In genomic region chr5:115508859-115509147, GRCm38 (mm10) we compare ENCODE assay signal across 9 mouse cellular contexts. TPM values are rescaled to one million over a fixed set of nuclear protein-coding genes. Genes with fewer than 3 reads are reported as not detected.
A peak's percentile ranks its signal among the peaks of the same experiment; 100 is the strongest.
DNase-seq lines count a peak whose midpoint lies in the region; ATAC-seq and TF ChIP-seq lines count a peak whose summit lies in the region.
"Had no signal": no experiment of that assay in that cellular context is flagged by ENCODE, and none has a peak within 500 bp of the region (broad histone marks: within the 10 kb centered on the region; RNA-seq: fewer than 3 reads in every experiment).

No protein-coding gene starts in this region.

- H3K4me3 ChIP-seq in cerebellum, adult 2 months (replicated peaks; ENCODE audit: insufficient read depth, low read depth, low read length) = peak overlapping the region; percentile 82
- H3K4me3 ChIP-seq in forebrain, embryonic 12.5 days (replicated peaks) = peak overlapping the region; percentile 14
- peak overlapping the region; percentile 94 for H3K4me3 ChIP-seq in hindbrain, embryonic 15.5 days
- H3K4me3 ChIP-seq in liver, embryonic 13.5 days (replicated peaks) = peak overlapping the region; percentile 84
- peak overlapping the region; percentile 84 for H3K4me3 ChIP-seq in stomach, embryonic 15.5 days (replicated peaks)
- H3K4me3 ChIP-seq: erythroblast, embryonic 14.5 days had no signal

- H3K27me3 ChIP-seq in cerebellum, adult 2 months (ENCODE audit: control insufficient read depth, insufficient read depth, low read length) = no peaks in the 10 kb centered on the region
- peaks cover 9% of the 10 kb centered on the region; the same call in 1 of the 2 replicates for H3K27me3 ChIP-seq in forebrain, embryonic 12.5 days
- no peaks in the 10 kb centered on the region for H3K27me3 ChIP-seq in hindbrain, embryonic 15.5 days
- H3K27me3 ChIP-seq in liver, embryonic 13.5 days = 0 out of 2 replicates have a peak, but pooled peaks cover 4% of the 10 kb centered on the region
- no peaks in the 10 kb centered on the region for H3K27me3 ChIP-seq in stomach, embryonic 15.5 days (replicated peaks)

- 5% methylated on average over 10 of the region's 10 CpGs for WGBS in cerebellum, adult 2 months
- 31% methylated on average over 10 of the region's 10 CpGs for WGBS in forebrain, embryonic 12.5 days
- 28% methylated on average over 10 of the region's 10 CpGs for WGBS in hindbrain, embryonic 15.5 days
- WGBS in liver, embryonic 13.5 days (ENCODE audit: insufficient replicate concordance) = 49% methylated on average over 10 of the region's 10 CpGs
- WGBS in stomach, embryonic 15.5 days = 40% methylated on average over 10 of the region's 10 CpGs

- H3K27ac ChIP-seq in cerebellum, adult 2 months (ENCODE audit: insufficient read depth, low read length) = peak overlapping the region; percentile 80
- H3K27ac ChIP-seq in forebrain, embryonic 12.5 days = no peak overlapping the region
- H3K27ac ChIP-seq in hindbrain, embryonic 15.5 days (replicated peaks) = 0 out of 2 replicates have a peak overlapping the region, but pooled peaks have one; percentile 1
- no peak overlapping the region; the same call in none of the 2 replicates for H3K27ac ChIP-seq in liver, embryonic 13.5 days
- peak overlapping the region; percentile 77 for H3K27ac ChIP-seq in stomach, embryonic 15.5 days

- no peak for ATAC-seq in cerebellum, adult (ENCODE audit: insufficient number of reproducible peaks, low FRiP score, low TSS enrichment)
- no peak for ATAC-seq in forebrain, embryonic 12.5 days (ENCODE audit: low FRiP score)
- ATAC-seq in hindbrain, embryonic 15.5 days (ENCODE audit: low FRiP score, low read depth) = no peak; the same call in 1 of the 2 replicates
- ATAC-seq in liver, embryonic 13.5 days (ENCODE audit: low read depth) = no peak
- ATAC-seq in stomach, embryonic 15.5 days (ENCODE audit: insufficient read depth, low FRiP score, low read depth) = no peak

- peak in 1 of 2 experiments; percentile 46 for DNase-seq in cerebellum, adult 2 months
- DNase-seq in liver, embryonic 13.5 days = no peak
- DNase-seq in MN1 (ENCODE audit: low spot score) = no peak
- no peak for DNase-seq in layer of hippocampus, adult 9-10 months (ENCODE audit: low spot score)

- TF ChIP-seq POLR2A in cerebellum, adult 2 months (IDR thresholded peaks at IDR 0.05; ENCODE audit: borderline replicate concordance, insufficient read depth, low read length) = no peak

- H3K4me2 ChIP-seq in forebrain, embryonic 12.5 days = peak overlapping the region; percentile 82
- peak overlapping the region; percentile 72 for H3K4me2 ChIP-seq in hindbrain, embryonic 15.5 days
- peak overlapping the region; percentile 98 for H3K4me2 ChIP-seq in liver, embryonic 13.5 days
- peak overlapping the region; percentile 83 for H3K4me2 ChIP-seq in stomach, embryonic 15.5 days

- peaks cover 21% of the 10 kb centered on the region for H3K4me1 ChIP-seq in cerebellum, adult 2 months (ENCODE audit: control insufficient read depth, insufficient read depth, low read length)
- peaks cover 36% of the 10 kb centered on the region for H3K4me1 ChIP-seq in forebrain, embryonic 12.5 days
- peaks cover 37% of the 10 kb centered on the region for H3K4me1 ChIP-seq in hindbrain, embryonic 15.5 days (replicated peaks)
- peaks cover 64% of the 10 kb centered on the region for H3K4me1 ChIP-seq in liver, embryonic 13.5 days (replicated peaks)
- peaks cover 32% of the 10 kb centered on the region for H3K4me1 ChIP-seq in stomach, embryonic 15.5 days

- no peak for TF ChIP-seq CTCF in cerebellum, adult 2 months (IDR thresholded peaks at IDR 0.05; ENCODE audit: borderline replicate concordance, insufficient read depth, low read depth, low read length)

- H3K36me3 ChIP-seq in forebrain, embryonic 12.5 days (replicated peaks) = no peaks in the 10 kb centered on the region
- no peaks in the 10 kb centered on the region for H3K36me3 ChIP-seq in hindbrain, embryonic 15.5 days
- 0 out of 2 replicates have a peak, but pooled peaks cover 2% of the 10 kb centered on the region for H3K36me3 ChIP-seq in liver, embryonic 13.5 days
- H3K36me3 ChIP-seq in stomach, embryonic 15.5 days = no peaks in the 10 kb centered on the region

- H3K9ac ChIP-seq in forebrain, embryonic 12.5 days = peak overlapping the region; percentile 33
- H3K9ac ChIP-seq in hindbrain, embryonic 15.5 days = peak overlapping the region; percentile 7; the same call in 1 of the 2 replicates
- peak overlapping the region; percentile 88 for H3K9ac ChIP-seq in liver, embryonic 13.5 days
- no peak overlapping the region for H3K9ac ChIP-seq in stomach, embryonic 15.5 days

- no peaks in the 10 kb centered on the region for H3K9me3 ChIP-seq in forebrain, embryonic 12.5 days
- H3K9me3 ChIP-seq in hindbrain, embryonic 15.5 days = no peaks in the 10 kb centered on the region
- H3K9me3 ChIP-seq in liver, embryonic 13.5 days (replicated peaks) = no peaks in the 10 kb centered on the region
- H3K9me3 ChIP-seq in stomach, embryonic 15.5 days = no peaks in the 10 kb centered on the region

RNA-seq across cellular contexts. Expression of gene Pxn, which starts 2.3 kb away (rescaled TPM):
- 194 and 240 TPM in 2 replicates for polyA plus RNA-seq in cerebellum, adult 2 months (2012; rRNA removed)
- 24.6 and 25.3 TPM in 2 replicates for polyA plus RNA-seq in forebrain, embryonic 12.5 days (2016; fragmentation: Nextera tagmentation; extraction: Ambion mirVana)
- 22.0 and 24.3 TPM in 2 replicates for polyA plus RNA-seq in hindbrain, embryonic 15.5 days (2015; fragmentation: Nextera tagmentation; extraction: Ambion mirVana)
- 11.1 and 14.5 TPM in 2 replicates for polyA plus RNA-seq in liver, embryonic 13.5 days (2015; fragmentation: Nextera tagmentation; extraction: Ambion mirVana)
- 37.0 and 43.0 TPM in 2 replicates for polyA plus RNA-seq in stomach, embryonic 15.5 days (2015; fragmentation: Nextera tagmentation; extraction: Ambion mirVana)

RNA-seq across cellular contexts. Expression of gene Sirt4, which starts 24.3 kb away (rescaled TPM):
- polyA plus RNA-seq in cerebellum, adult 2 months (2012; rRNA removed) = 114 and 122 TPM in 2 replicates
- polyA plus RNA-seq in forebrain, embryonic 12.5 days (2016; fragmentation: Nextera tagmentation; extraction: Ambion mirVana) = 20.0 and 23.2 TPM in 2 replicates
- 27.3 and 32.2 TPM in 2 replicates for polyA plus RNA-seq in hindbrain, embryonic 15.5 days (2015; fragmentation: Nextera tagmentation; extraction: Ambion mirVana)
- polyA plus RNA-seq in liver, embryonic 13.5 days (2015; fragmentation: Nextera tagmentation; extraction: Ambion mirVana) = 5.6 and 6.1 TPM in 2 replicates
- polyA plus RNA-seq in stomach, embryonic 15.5 days (2015; fragmentation: Nextera tagmentation; extraction: Ambion mirVana) = 21.7 and 26.6 TPM in 2 replicates

RNA-seq across cellular contexts. Expression of gene Pla2g1b, which starts 42.7 kb away (rescaled TPM):
- not detected in 2 replicates for polyA plus RNA-seq in cerebellum, adult 2 months (2012; rRNA removed)
- polyA plus RNA-seq in forebrain, embryonic 12.5 days (2016; fragmentation: Nextera tagmentation; extraction: Ambion mirVana) = not detected in 2 replicates
- polyA plus RNA-seq in hindbrain, embryonic 15.5 days (2015; fragmentation: Nextera tagmentation; extraction: Ambion mirVana) = 0.54 TPM in 1 of 2 replicates, not detected in the other
- polyA plus RNA-seq in liver, embryonic 13.5 days (2015; fragmentation: Nextera tagmentation; extraction: Ambion mirVana) = 0.35 TPM in 1 of 2 replicates, not detected in the other
- polyA plus RNA-seq in stomach, embryonic 15.5 days (2015; fragmentation: Nextera tagmentation; extraction: Ambion mirVana) = 12.0 and 15.4 TPM in 2 replicates
- polyA plus RNA-seq: erythroblast, embryonic 14.5 days had no signal

RNA-seq across cellular contexts. Expression of gene Rplp0, which starts 50.5 kb away (rescaled TPM):
- polyA plus RNA-seq in cerebellum, adult 2 months (2012; rRNA removed) = 478 and 485 TPM in 2 replicates
- polyA plus RNA-seq in forebrain, embryonic 12.5 days (2016; fragmentation: Nextera tagmentation; extraction: Ambion mirVana) = 860 and 944 TPM in 2 replicates
- 801 and 847 TPM in 2 replicates for polyA plus RNA-seq in hindbrain, embryonic 15.5 days (2015; fragmentation: Nextera tagmentation; extraction: Ambion mirVana)
- 1,664 and 1,673 TPM in 2 replicates for polyA plus RNA-seq in liver, embryonic 13.5 days (2015; fragmentation: Nextera tagmentation; extraction: Ambion mirVana)
- 1,425 and 1,562 TPM in 2 replicates for polyA plus RNA-seq in stomach, embryonic 15.5 days (2015; fragmentation: Nextera tagmentation; extraction: Ambion mirVana)

RNA-seq across cellular contexts. Expression of gene Gcn1l1, which starts 56.3 kb away (rescaled TPM):
- polyA plus RNA-seq in cerebellum, adult 2 months (2012; rRNA removed) = 39.3 and 40.9 TPM in 2 replicates
- 60.4 and 67.4 TPM in 2 replicates for polyA plus RNA-seq in forebrain, embryonic 12.5 days (2016; fragmentation: Nextera tagmentation; extraction: Ambion mirVana)
- 40.6 and 44.4 TPM in 2 replicates for polyA plus RNA-seq in hindbrain, embryonic 15.5 days (2015; fragmentation: Nextera tagmentation; extraction: Ambion mirVana)
- polyA plus RNA-seq in liver, embryonic 13.5 days (2015; fragmentation: Nextera tagmentation; extraction: Ambion mirVana) = 18.7 and 19.3 TPM in 2 replicates
- polyA plus RNA-seq in stomach, embryonic 15.5 days (2015; fragmentation: Nextera tagmentation; extraction: Ambion mirVana) = 34.9 and 36.4 TPM in 2 replicates

Comparison
In these comparisons a context has a peak if more than half of its experiments do, and no peak if none do; other contexts are left out.
1. H3K27ac ChIP-seq: peak in cerebellum, adult 2 months (single experiment), hindbrain, embryonic 15.5 days (single experiment) and stomach, embryonic 15.5 days (single experiment); none in forebrain, embryonic 12.5 days (single experiment) and liver, embryonic 13.5 days (single experiment).
2. H3K4me3 ChIP-seq: peak in every context shown above with its lines; median percentile 94 in hindbrain, embryonic 15.5 days; 84 in liver, embryonic 13.5 days; 84 in stomach, embryonic 15.5 days; 82 in cerebellum, adult 2 months; 14 in forebrain, embryonic 12.5 days.
3. Peak in every context shown above with its lines, with median percentiles within 50 percentile points of each other: H3K4me2 ChIP-seq.